Mouse (Mus musculus) G1E (cell line): ENCODE results near the gene Fancf.

ENCODE experiments used
- CTCF ChIP-seq: IDR thresholded peaks from 2 replicates; pipeline ENCODE4 v1.5.1; 2012; ENCODE audit warnings: low read depth, low read length, inconsistent platforms, mixed read lengths
- GATA1 ChIP-seq: IDR thresholded peaks from 2 replicates; pipeline ENCODE4 v1.6.1; 2012; ENCODE audit warnings: borderline replicate concordance, low read length, inconsistent platforms, mixed read lengths

GRCm38 (mm10) chr7:51821467-51821866 is 40.6 kb downstream of the Fancf start:
- TF ChIP-seq GATA1 (no peak), CTCF (no peak)
